Mouse (Mus musculus): ENCODE results near the gene Mprip.
"Not testable (repeated sequence)": the region's sequence is repeated elsewhere in the genome, so short reads cannot be mapped to it uniquely, and the experiment has no call there.

Mprip gene

DNA sequence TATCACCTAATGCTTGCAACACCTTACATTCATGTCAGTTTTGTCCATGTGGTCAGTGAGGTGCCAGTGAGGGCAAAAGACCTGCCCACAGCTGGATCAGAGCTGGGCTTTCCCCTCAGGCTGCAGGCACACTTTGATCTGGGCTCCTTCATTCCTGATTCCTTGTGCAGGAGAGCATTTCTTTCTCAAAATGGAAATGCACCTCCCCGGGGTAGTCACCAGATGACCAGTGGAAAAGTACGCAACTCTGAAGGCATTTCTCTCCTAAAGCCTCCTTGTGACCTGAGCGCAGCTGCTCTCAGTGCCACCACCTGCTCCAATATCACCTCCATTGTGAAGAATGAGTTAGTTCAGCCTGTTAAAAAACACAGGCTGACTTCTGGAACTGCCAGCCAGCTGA lies at the start of gene Mprip:
Mprip (plus strand) TSS at position 301 of the 400 bp plus-strand sequence.
- no peak for DNase-seq (ENCODE audit: low spot score in 2 of 2)

DNA sequence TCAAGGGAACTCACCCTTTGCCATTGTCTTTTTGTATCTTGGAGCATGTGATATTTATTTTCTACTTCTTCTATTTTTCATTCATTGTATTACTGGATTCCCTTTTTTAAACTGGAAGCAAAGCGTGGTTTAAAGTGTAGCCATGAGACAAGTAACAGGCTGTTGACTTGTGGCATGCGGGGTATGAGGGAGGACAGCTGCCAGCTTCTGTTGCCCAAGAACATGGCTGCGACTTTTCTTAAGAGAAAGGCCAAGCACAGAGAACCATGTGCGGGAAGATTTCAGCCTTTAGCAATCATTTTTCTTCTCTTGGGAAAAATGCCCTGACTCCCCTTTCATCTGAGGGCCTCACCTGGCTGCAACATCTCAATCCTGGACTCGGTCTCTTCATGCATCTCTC lies 49.5 kb upstream of the Mprip start:
- no peak for DNase-seq (ENCODE audit: low spot score in 2 of 2)

GRCm38 (mm10) chr11:59614120-59614519 lies 47.0 kb upstream of the Mprip start:
- DNase-seq (ENCODE audit: low spot score in 2 of 2) = peak in 1 of 2 experiments; percentile 11

DNA sequence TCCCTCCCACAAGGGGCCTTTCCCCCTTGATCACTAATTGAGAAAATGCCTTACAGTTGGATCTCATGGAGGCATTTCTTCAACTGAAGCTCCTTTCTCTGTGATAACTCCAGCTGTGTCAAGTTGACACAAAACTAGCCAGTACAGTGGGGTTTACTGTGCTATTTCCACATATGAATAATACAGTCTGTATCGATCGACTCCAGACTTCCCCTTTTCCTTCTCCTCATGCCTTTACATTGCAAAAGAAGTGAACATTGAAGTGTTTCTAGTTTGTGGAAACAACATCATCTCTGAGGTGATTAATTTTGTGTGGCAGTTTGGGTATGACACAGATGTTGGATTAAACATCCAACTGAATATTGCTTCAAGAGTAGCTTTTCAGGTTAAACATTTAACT lies 44.1 kb upstream of the Mprip start:
- not testable (repeated sequence) for DNase-seq (ENCODE audit: low spot score in 2 of 2)

GRCm38 (mm10) chr11:59622214-59622613 lies 38.9 kb upstream of the Mprip start:
- no peak for DNase-seq (ENCODE audit: low spot score in 2 of 2)

DNA sequence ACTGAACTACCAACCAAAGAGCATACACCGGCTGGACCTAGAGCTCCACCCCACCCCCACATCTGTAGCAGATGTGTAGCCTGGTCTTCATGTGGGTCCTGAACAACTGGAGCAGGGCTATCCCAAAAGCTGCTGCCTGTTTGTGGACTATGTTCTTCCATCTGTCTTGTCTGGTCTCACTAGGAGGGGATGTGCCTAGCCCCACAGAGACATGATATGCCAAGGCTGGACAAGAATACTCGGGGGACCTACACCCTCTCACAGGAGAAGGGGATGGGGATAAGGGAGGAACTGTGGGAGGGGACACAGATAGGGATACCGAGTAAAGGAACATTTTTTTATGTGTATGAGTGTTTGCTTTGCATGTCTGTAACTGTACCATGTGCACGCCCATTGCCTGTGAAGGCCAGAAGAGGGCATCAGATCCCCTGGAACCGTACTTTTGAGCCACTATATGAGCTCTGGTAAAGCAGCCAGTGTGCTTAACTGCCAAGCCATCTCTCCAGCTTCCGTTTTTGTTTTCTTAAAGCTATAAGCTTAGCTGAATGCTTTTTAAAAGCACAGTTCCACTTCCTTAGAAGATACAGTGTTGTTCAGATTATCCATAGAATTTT lies 37.0 kb upstream of the Mprip start:
- peak; percentile 22 to 45 for DNase-seq (ENCODE audit: low spot score in 2 of 2)

GRCm38 (mm10) chr11:59626192-59626591 lies 34.9 kb upstream of the Mprip start:
- no peak for DNase-seq (ENCODE audit: low spot score in 2 of 2)

DNA sequence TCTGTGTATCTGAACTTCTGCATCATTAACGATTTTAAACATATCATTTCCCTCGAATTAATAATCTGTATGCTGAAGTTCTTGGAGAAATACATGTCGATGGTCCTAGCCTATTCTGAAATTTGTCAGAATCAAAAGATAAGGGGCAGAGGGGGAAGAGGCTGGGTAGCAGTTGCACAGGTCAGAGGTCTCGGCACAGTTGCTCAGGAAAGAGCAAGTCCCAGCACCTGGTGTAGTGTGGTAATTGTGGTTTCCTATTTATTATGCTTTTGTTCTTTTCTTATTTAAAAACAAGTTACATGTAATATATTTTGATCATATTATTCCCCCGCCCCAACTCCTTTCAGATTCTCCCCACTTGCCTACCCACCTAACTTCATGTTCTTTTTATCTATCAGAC lies 32.9 kb upstream of the Mprip start:
- no peak for DNase-seq (ENCODE audit: low spot score in 2 of 2)

GRCm38 (mm10) chr11:59629871-59630270 lies 31.2 kb upstream of the Mprip start:
- no peak for DNase-seq (ENCODE audit: low spot score in 2 of 2)

DNA sequence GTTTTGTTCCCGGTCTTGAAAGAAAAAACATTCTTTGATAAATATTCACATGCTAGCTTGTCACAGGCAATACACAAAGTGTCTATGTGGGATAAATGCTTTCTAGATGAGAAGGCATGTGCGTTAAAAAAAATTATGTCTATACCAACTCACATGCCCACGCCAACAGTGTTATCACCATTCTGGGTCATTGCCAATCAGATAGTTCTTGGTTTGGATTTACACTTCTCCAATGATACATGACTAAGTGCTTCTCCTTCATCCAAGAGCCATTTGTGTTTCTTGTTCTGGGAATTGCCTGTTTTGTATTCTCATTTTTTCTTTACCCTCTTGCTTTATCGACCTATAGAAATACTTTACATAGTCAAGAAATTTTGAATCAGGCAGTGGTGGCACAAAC lies 29.1 kb upstream of the Mprip start:
- no peak for DNase-seq (ENCODE audit: low spot score in 2 of 2)

GRCm38 (mm10) chr11:59633037-59633436 lies 28.1 kb upstream of the Mprip start:
- DNase-seq (ENCODE audit: low spot score in 2 of 2) = peak in 1 of 2 experiments; percentile 8

GRCm38 (mm10) chr11:59634001-59634660 lies 27.0 kb upstream of the Mprip start:
- no peak for DNase-seq (ENCODE audit: low spot score in 2 of 2)

- DNase-seq (ENCODE audit: low spot score in 2 of 2) = no peak
Measured at GRCm38 (mm10) chr11:59635251-59635795, 25.8 kb upstream of the Mprip start.

- no peak for DNase-seq (ENCODE audit: low spot score in 2 of 2)
Measured at GRCm38 (mm10) chr11:59635821-59636694, 25.0 kb upstream of the Mprip start.

DNA sequence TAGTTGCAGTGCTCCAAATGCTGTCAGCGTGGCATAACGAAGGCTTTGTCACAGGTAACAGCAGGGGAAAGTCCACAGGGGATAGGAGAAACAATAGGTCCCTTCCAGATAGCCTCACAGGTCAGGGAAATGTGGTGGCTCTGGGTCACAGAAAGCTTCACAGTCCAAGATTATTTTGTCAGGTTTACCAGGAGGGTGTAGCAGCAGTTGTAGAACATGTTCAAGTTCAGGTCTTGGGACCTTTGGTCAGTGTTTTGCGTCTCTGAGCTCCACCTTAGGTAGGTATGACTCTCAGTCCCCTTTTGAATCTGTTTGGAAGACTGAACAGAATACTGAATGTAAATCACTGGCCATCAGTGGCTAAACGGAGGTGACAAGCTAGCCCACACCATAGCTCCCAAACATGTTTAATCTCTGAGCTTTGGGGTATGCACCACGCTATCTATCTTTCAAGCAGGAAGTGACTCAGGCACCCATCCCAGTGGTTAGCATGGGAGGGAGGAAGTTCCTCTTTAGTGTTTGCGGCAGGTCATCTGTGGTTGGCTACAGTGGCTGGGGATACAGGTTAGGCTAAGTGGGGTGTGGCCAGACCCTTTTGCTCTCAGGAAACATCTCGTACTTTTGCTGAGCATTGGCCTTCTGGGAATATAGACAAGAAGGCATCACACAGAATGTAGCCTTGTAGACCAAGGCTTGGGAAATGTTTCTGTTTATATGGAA lies 24.2 kb upstream of the Mprip start:
- no peak for DNase-seq (ENCODE audit: low spot score in 2 of 2)

- no peak for DNase-seq (ENCODE audit: low spot score in 2 of 2)
Measured at GRCm38 (mm10) chr11:59639957-59640643, 21.0 kb upstream of the Mprip start.

DNA sequence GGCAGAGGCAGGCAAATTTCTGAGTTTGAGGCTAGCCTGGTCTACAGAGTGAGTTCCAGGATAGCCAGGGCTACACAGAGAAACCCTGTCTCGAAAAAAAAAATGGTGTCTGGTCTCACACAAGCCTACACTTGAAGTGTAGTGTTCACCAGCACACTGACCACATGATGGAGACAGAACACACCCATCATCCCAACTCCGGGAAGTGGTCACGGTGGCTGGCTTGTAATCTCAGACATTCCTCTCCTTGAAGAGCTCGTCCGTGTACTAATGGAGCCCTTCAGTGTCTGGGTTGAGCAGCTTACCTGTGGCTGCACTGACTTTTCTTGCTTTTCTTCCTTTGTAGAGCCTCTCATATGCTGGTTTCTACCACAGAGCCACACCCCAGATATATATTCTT lies 19.9 kb upstream of the Mprip start:
- no peak for DNase-seq (ENCODE audit: low spot score in 2 of 2)

GRCm38 (mm10) chr11:59642420-59642819 lies 18.7 kb upstream of the Mprip start:
- DNase-seq (ENCODE audit: low spot score in 2 of 2) = no peak

GRCm38 (mm10) chr11:59645036-59645435 lies 16.1 kb upstream of the Mprip start:
- DNase-seq (ENCODE audit: low spot score in 2 of 2) = no peak

GRCm38 (mm10) chr11:59649058-59649457 lies 12.0 kb upstream of the Mprip start:
- DNase-seq (ENCODE audit: low spot score in 2 of 2) = no peak

DNA sequence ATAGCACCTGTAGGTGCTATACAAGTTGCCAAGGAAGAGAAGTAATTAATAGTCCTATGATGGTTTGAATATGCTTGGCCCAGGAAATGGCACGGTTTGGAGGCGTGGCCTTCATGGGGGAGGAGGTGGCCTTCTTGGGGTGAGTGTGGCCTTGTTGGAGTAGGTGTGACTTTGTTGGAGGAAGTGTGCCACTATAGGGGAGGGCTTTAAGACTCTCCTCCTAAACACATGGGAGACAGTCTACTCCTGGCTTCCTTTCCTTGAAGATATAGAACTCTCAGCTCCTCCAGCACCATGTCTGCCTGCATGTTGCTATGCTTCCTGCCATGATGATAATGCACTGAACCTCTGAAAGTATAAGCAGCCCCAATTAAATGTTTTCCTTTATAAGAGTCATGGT lies 8.1 kb upstream of the Mprip start:
- DNase-seq (ENCODE audit: low spot score in 2 of 2) = no peak
